Comparison of ENCODE assay signal across 19 mouse cellular contexts in the genomic region with DNA sequence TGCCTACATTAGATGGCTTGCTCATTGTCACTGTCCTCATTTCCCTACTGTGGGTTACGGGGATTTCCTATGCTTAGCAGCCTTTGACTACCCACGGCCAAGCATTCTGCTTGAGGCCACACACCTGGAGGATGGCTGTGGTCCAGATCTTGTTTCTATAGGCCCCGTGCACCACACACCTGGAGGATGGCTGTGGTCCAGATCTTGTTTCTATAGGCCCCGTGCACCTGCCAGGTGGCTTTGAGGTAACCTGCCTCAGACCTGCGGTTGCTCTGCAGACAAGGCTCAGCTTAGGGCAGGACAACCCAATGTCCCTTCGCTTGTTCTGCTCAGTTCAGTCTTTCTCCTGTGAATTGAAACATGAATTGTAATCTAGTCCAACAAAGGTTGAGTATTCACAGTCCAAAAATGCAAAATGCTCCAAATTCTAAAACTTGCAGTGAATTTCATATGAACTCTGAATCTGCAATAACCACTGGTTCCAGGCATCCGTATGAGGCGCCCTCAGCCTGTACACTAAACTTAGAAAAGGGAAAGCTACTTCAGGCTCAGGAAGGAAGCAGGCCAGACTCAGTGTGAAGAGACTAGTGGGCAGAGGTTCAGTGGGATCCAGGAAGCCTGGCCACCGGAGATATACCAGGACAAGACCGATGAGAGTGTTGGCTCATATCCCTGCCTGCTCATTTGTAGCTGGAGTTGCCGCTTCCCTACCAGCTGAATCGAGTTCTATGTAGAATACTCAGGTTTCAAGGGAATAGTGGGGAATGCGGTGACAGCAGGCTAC. TPM values are rescaled to one million over a fixed set of nuclear protein-coding genes. Genes with fewer than 3 reads are reported as not detected.
DNase-seq lines count a peak whose midpoint lies in the region; ATAC-seq and TF ChIP-seq lines count a peak whose summit lies in the region.
"Had no signal": no experiment of that assay in that cellular context is flagged by ENCODE, and none has a peak within 500 bp of the region (broad histone marks: within the 10 kb centered on the region; RNA-seq: fewer than 3 reads in every experiment).

No protein-coding gene starts in this region.

- H3K4me3 ChIP-seq in intestine, embryonic 16.5 days (ENCODE audit: low read length) = no peak overlapping the region
- H3K4me3 ChIP-seq in intestine, postnatal 0 days (ENCODE audit: low read depth, low read length) = no peak overlapping the region
- H3K4me3 ChIP-seq in lung, embryonic 16.5 days (ENCODE audit: low read length) = no peak overlapping the region
- H3K4me3 ChIP-seq: embryonic facial prominence, embryonic 15.5 days; forebrain, embryonic 10.5 days; limb, embryonic 15.5 days; liver, embryonic 15.5 days had no signal

- peaks cover 12% of the 10 kb centered on the region for H3K4me1 ChIP-seq in intestine, embryonic 16.5 days (ENCODE audit: control insufficient read depth, insufficient read depth, low read length)
- H3K4me1 ChIP-seq in intestine, postnatal 0 days (replicated peaks; ENCODE audit: control insufficient read depth, insufficient read depth, low read length) = no peaks in the 10 kb centered on the region
- no peaks in the 10 kb centered on the region for H3K4me1 ChIP-seq in lung, embryonic 16.5 days (replicated peaks; ENCODE audit: control insufficient read depth, insufficient read depth, low read length)
- H3K4me1 ChIP-seq: embryonic facial prominence, embryonic 15.5 days; forebrain, embryonic 10.5 days; liver, embryonic 15.5 days had no signal

- no peak for TF ChIP-seq CTCF in intestine, postnatal 0 days (IDR thresholded peaks at IDR 0.05; ENCODE audit: low read depth)

- no peak overlapping the region for H3K4me2 ChIP-seq in intestine, embryonic 16.5 days (ENCODE audit: low read depth, low read length)
- H3K4me2 ChIP-seq in intestine, postnatal 0 days (replicated peaks; ENCODE audit: low read depth) = no peak overlapping the region
- no peak overlapping the region for H3K4me2 ChIP-seq in lung, embryonic 16.5 days (ENCODE audit: low read depth, low read length)
- H3K4me2 ChIP-seq: embryonic facial prominence, embryonic 15.5 days; heart, embryonic 11.5 days; limb, embryonic 15.5 days; liver, embryonic 15.5 days had no signal

- no peaks in the 10 kb centered on the region for H3K27me3 ChIP-seq in intestine, embryonic 16.5 days (replicated peaks; ENCODE audit: control insufficient read depth, insufficient read depth, low read length)
- no peaks in the 10 kb centered on the region for H3K27me3 ChIP-seq in intestine, postnatal 0 days (replicated peaks; ENCODE audit: control insufficient read depth, insufficient read depth, low read length)
- no peaks in the 10 kb centered on the region for H3K27me3 ChIP-seq in lung, embryonic 16.5 days (ENCODE audit: control insufficient read depth, insufficient read depth, low read depth, low read length)
- H3K27me3 ChIP-seq: embryonic facial prominence, embryonic 15.5 days; limb, embryonic 15.5 days; liver, embryonic 15.5 days had no signal

- peaks cover 10% of the 10 kb centered on the region; the same call in 1 of the 2 replicates for H3K36me3 ChIP-seq in intestine, embryonic 16.5 days (ENCODE audit: control insufficient read depth, insufficient read depth, low read length)
- peaks cover 70% of the 10 kb centered on the region for H3K36me3 ChIP-seq in intestine, postnatal 0 days (ENCODE audit: control insufficient read depth, insufficient read depth)
- peaks cover 53% of the 10 kb centered on the region for H3K36me3 ChIP-seq in lung, embryonic 16.5 days (ENCODE audit: control insufficient read depth, insufficient read depth, low read length)

- H3K9ac ChIP-seq in intestine, embryonic 16.5 days (ENCODE audit: low read depth, low read length) = 0 out of 2 replicates have a peak overlapping the region, but pooled peaks have one; percentile 7
- H3K9ac ChIP-seq in intestine, postnatal 0 days (ENCODE audit: low read depth, low read length) = no peak overlapping the region
- H3K9ac ChIP-seq in lung, embryonic 16.5 days (ENCODE audit: low read length) = no peak overlapping the region
- H3K9ac ChIP-seq: embryonic facial prominence, embryonic 15.5 days; limb, embryonic 15.5 days; liver, embryonic 15.5 days had no signal

- ATAC-seq in intestine, embryonic 16.5 days = no peak
- ATAC-seq in intestine, postnatal 0 days = no peak
- ATAC-seq in lung, embryonic 16.5 days (ENCODE audit: low read depth) = peak; percentile 32; the same call in 1 of the 2 replicates

- no peak for DNase-seq in lung, postnatal 14 days
- peak; percentile 40 for DNase-seq in brain, adult 2 months (ENCODE audit: low read depth, low spot score)
- peak; percentile 53 for DNase-seq in kidney, postnatal 14 days
- no peak for DNase-seq in ovary, postnatal 36 days (ENCODE audit: low spot score)
- DNase-seq: adrenal gland, adult 8-10 months; cerebellum, postnatal 10 days; gastrocnemius, postnatal 25 days; heart, postnatal 10 days; layer of hippocampus, postnatal 36 days; lung, postnatal 4 days; right cerebral cortex, postnatal 4 days had no signal

- 88% methylated on average over 13 of the region's 13 CpGs for WGBS in intestine, embryonic 16.5 days
- 88% methylated on average over 13 of the region's 13 CpGs for WGBS in intestine, postnatal 0 days
- WGBS in lung, embryonic 16.5 days = 82% methylated on average over 13 of the region's 13 CpGs

- H3K27ac ChIP-seq in intestine, embryonic 16.5 days (ENCODE audit: low read length) = no peak overlapping the region
- H3K27ac ChIP-seq in intestine, postnatal 0 days (ENCODE audit: low read depth, low read length) = no peak overlapping the region
- no peak overlapping the region for H3K27ac ChIP-seq in lung, embryonic 16.5 days (ENCODE audit: low read length)
- H3K27ac ChIP-seq: embryonic facial prominence, embryonic 15.5 days; forebrain, embryonic 10.5 days; limb, embryonic 15.5 days; liver, embryonic 15.5 days had no signal

- H3K9me3 ChIP-seq in intestine, embryonic 16.5 days (ENCODE audit: control insufficient read depth, low read length) = no peaks in the 10 kb centered on the region
- H3K9me3 ChIP-seq in intestine, postnatal 0 days (ENCODE audit: control insufficient read depth) = no peaks in the 10 kb centered on the region
- H3K9me3 ChIP-seq in lung, embryonic 16.5 days (ENCODE audit: control insufficient read depth, low read length) = no peaks in the 10 kb centered on the region
- H3K9me3 ChIP-seq: embryonic facial prominence, embryonic 15.5 days; forebrain, embryonic 10.5 days; limb, embryonic 15.5 days; liver, embryonic 15.5 days had no signal

RNA-seq across cellular contexts. Expression of gene Degs2, which starts 19.7 kb away (rescaled TPM):
- polyA plus RNA-seq in intestine, embryonic 16.5 days (2015; fragmentation: Nextera tagmentation; extraction: Ambion mirVana) = 161 and 181 TPM in 2 replicates
- 264 and 273 TPM in 2 replicates for polyA plus RNA-seq in intestine, postnatal 0 days (2015; fragmentation: Nextera tagmentation; extraction: Ambion mirVana)
- polyA plus RNA-seq in lung, embryonic 16.5 days (2015; fragmentation: Nextera tagmentation; extraction: Ambion mirVana) = 1.1 and 1.9 TPM in 2 replicates

Comparison
In these comparisons a context has a peak if more than half of its experiments do, and no peak if none do; other contexts are left out.
1. DNase-seq: peak in brain, adult 2 months (single experiment) and kidney, postnatal 14 days (single experiment); none in lung, postnatal 14 days (single experiment) and ovary, postnatal 36 days (single experiment).
2. RNA of gene Degs2, which starts 19.7 kb away (polyA plus RNA-seq): 264 to 273 TPM in intestine, postnatal 0 days and 161 to 181 TPM in intestine, embryonic 16.5 days; 1.1 to 1.9 TPM in lung, embryonic 16.5 days; every median in the first group is over 10 times any median in the second.